Mouse (Mus musculus): Measurements from ENCODE around the gene Slc7a1. TPM values are rescaled to one million over a fixed set of nuclear protein-coding genes. Genes with fewer than 3 reads are reported as not detected.
A peak's percentile ranks its signal among the peaks of the same experiment; 100 is the strongest.

Gene Slc7a1
- polyA plus RNA-seq, 1 experiment from 2014 or later: 24.9 TPM

- no peaks in the 10 kb centered on the region for H3K36me3 ChIP-seq
- 89% methylated on average over 4 of the region's 4 CpGs for WGBS
- H3K27me3 ChIP-seq (ENCODE audit: insufficient read depth, poor library complexity, severe bottlenecking): no peaks in the 10 kb centered on the region
- no peak for DNase-seq (ENCODE audit: low spot score)
- H3K4me1 ChIP-seq: peaks cover 20% of the 10 kb centered on the region
- no peak overlapping the region for H3K27ac ChIP-seq
- no peak overlapping the region for H3K4me3 ChIP-seq
- no peaks in the 10 kb centered on the region for H3K9me3 ChIP-seq
These were observed 12.8 kb upstream of the Slc7a1 start for GRCm38 (mm10) chr5:148412504-148412903.

- Histone ChIP-seq H3K9me3 (no peaks in the 10 kb centered on the region), H3K4me1 (peaks cover 4% of the 10 kb centered on the region; the same call in 1 of the 2 replicates), H3K4me3 (no peak overlapping the region), H3K27ac (no peak overlapping the region), H3K36me3 (no peaks in the 10 kb centered on the region), H3K27me3 (ENCODE audit: insufficient read depth, poor library complexity, severe bottlenecking) (no peaks in the 10 kb centered on the region)
- no peak for DNase-seq (ENCODE audit: low spot score)
- WGBS: 54% methylated on average over 8 of the region's 8 CpGs
These were observed 9.8 kb upstream of the Slc7a1 start for GRCm38 (mm10) chr5:148409465-148409864.

- Histone ChIP-seq H3K9me3 (no peaks in the 10 kb centered on the region), H3K36me3 (no peaks in the 10 kb centered on the region), H3K4me3 (no peak overlapping the region), H3K27me3 (ENCODE audit: insufficient read depth, poor library complexity, severe bottlenecking) (0 out of 2 replicates have a peak, but pooled peaks cover 2% of the 10 kb centered on the region), H3K4me1 (peaks cover 4% of the 10 kb centered on the region; the same call in 1 of the 2 replicates), H3K27ac (no peak overlapping the region)
- 91% methylated on average over 2 of the region's 2 CpGs for WGBS
- no peak for DNase-seq (ENCODE audit: low spot score)
These were observed 7.2 kb upstream of the Slc7a1 start for GRCm38 (mm10) chr5:148406913-148407312.

GRCm38 (mm10) chr5:148404548-148404947 lies 4.8 kb upstream of the Slc7a1 start:
- no peak for DNase-seq (ENCODE audit: low spot score)
- H3K27me3 ChIP-seq (ENCODE audit: insufficient read depth, poor library complexity, severe bottlenecking): peaks cover 10% of the 10 kb centered on the region; the same call in 1 of the 2 replicates
- no peaks in the 10 kb centered on the region for H3K9me3 ChIP-seq
- peaks cover 4% of the 10 kb centered on the region; the same call in 1 of the 2 replicates for H3K4me1 ChIP-seq
- H3K4me3 ChIP-seq: no peak overlapping the region
- 90% methylated on average over 7 of the region's 7 CpGs for WGBS
- H3K27ac ChIP-seq: no peak overlapping the region
- H3K36me3 ChIP-seq: no peaks in the 10 kb centered on the region

- 60% methylated on average over 4 of the region's 4 CpGs for WGBS
- H3K9me3 ChIP-seq: no peaks in the 10 kb centered on the region
- peaks cover 9% of the 10 kb centered on the region; the same call in 1 of the 2 replicates for H3K4me1 ChIP-seq
- no peaks in the 10 kb centered on the region for H3K36me3 ChIP-seq
- no peak overlapping the region for H3K27ac ChIP-seq
- no peak for DNase-seq (ENCODE audit: low spot score)
- peaks cover 10% of the 10 kb centered on the region; the same call in 1 of the 2 replicates for H3K27me3 ChIP-seq (ENCODE audit: insufficient read depth, poor library complexity, severe bottlenecking)
- no peak overlapping the region for H3K4me3 ChIP-seq
These were observed 2.9 kb upstream of the Slc7a1 start for GRCm38 (mm10) chr5:148402641-148403040.

- 2% methylated on average over 58 of the region's 58 CpGs for WGBS
- Histone ChIP-seq H3K27ac (peak overlapping the region; percentile 90), H3K4me3 (peak overlapping the region; percentile 77), H3K4me1 (peaks cover 12% of the 10 kb centered on the region), H3K9me3 (no peaks in the 10 kb centered on the region), H3K27me3 (ENCODE audit: insufficient read depth, poor library complexity, severe bottlenecking) (peaks cover 10% of the 10 kb centered on the region; the same call in 1 of the 2 replicates), H3K36me3 (peaks cover 14% of the 10 kb centered on the region; the same call in 1 of the 2 replicates)
- peak; percentile 85 for DNase-seq (ENCODE audit: low spot score)
These were observed 691 bp downstream of the Slc7a1 start for GRCm38 (mm10) chr5:148398766-148399659.

GRCm38 (mm10) chr5:148398451-148398765 lies 1.3 kb downstream of the Slc7a1 start:
- WGBS: 56% methylated on average over 6 of the region's 6 CpGs

GRCm38 (mm10) chr5:148397911-148398310 lies 1.8 kb downstream of the Slc7a1 start:
- DNase-seq (ENCODE audit: low spot score): no peak
- peak overlapping the region; percentile 77 for H3K4me3 ChIP-seq
- H3K27me3 ChIP-seq (ENCODE audit: insufficient read depth, poor library complexity, severe bottlenecking): peaks cover 10% of the 10 kb centered on the region; the same call in 1 of the 2 replicates
- no peak overlapping the region for H3K27ac ChIP-seq
- 71% methylated on average over 5 of the region's 5 CpGs for WGBS
- peaks cover 24% of the 10 kb centered on the region for H3K36me3 ChIP-seq
- H3K9me3 ChIP-seq: no peaks in the 10 kb centered on the region
- peaks cover 12% of the 10 kb centered on the region for H3K4me1 ChIP-seq

More at GRCm38 (mm10) chr5:148398451-148398765, 1.3 kb downstream of the Slc7a1 start:
- Histone ChIP-seq H3K4me1 (peaks cover 12% of the 10 kb centered on the region), H3K4me3 (peak overlapping the region; percentile 77), H3K36me3 (peaks cover 20% of the 10 kb centered on the region; the same call in 1 of the 2 replicates), H3K27me3 (ENCODE audit: insufficient read depth, poor library complexity, severe bottlenecking) (peaks cover 10% of the 10 kb centered on the region; the same call in 1 of the 2 replicates), H3K27ac (peak overlapping the region; percentile 90; the same call in 1 of the 2 replicates), H3K9me3 (no peaks in the 10 kb centered on the region)
- no peak for DNase-seq (ENCODE audit: low spot score)

GRCm38 (mm10) chr5:148397418-148397817 lies 2.3 kb downstream of the Slc7a1 start:
- no peak overlapping the region for H3K4me3 ChIP-seq
- H3K9me3 ChIP-seq: no peaks in the 10 kb centered on the region
- peaks cover 10% of the 10 kb centered on the region; the same call in 1 of the 2 replicates for H3K27me3 ChIP-seq (ENCODE audit: insufficient read depth, poor library complexity, severe bottlenecking)
- H3K4me1 ChIP-seq: peaks cover 12% of the 10 kb centered on the region
- 85% methylated on average over 4 of the region's 4 CpGs for WGBS
- peaks cover 27% of the 10 kb centered on the region for H3K36me3 ChIP-seq
- DNase-seq (ENCODE audit: low spot score): no peak
- no peak overlapping the region for H3K27ac ChIP-seq

GRCm38 (mm10) chr5:148393316-148393715 lies 6.4 kb downstream of the Slc7a1 start:
- H3K27me3 ChIP-seq (ENCODE audit: insufficient read depth, poor library complexity, severe bottlenecking): no peaks in the 10 kb centered on the region
- peaks cover 21% of the 10 kb centered on the region for H3K4me1 ChIP-seq
- DNase-seq (ENCODE audit: low spot score): no peak
- 90% methylated on average over 8 of the region's 8 CpGs for WGBS
- H3K4me3 ChIP-seq: no peak overlapping the region
- no peaks in the 10 kb centered on the region for H3K9me3 ChIP-seq
- no peak overlapping the region for H3K27ac ChIP-seq
- H3K36me3 ChIP-seq: peaks cover 33% of the 10 kb centered on the region

GRCm38 (mm10) chr5:148392831-148393230 lies 6.9 kb downstream of the Slc7a1 start:
- peaks cover 34% of the 10 kb centered on the region for H3K36me3 ChIP-seq
- WGBS: 86% methylated on average over 6 of the region's 6 CpGs
- H3K27ac ChIP-seq: no peak overlapping the region
- peaks cover 19% of the 10 kb centered on the region for H3K4me1 ChIP-seq
- H3K4me3 ChIP-seq: no peak overlapping the region
- H3K9me3 ChIP-seq: no peaks in the 10 kb centered on the region
- no peak for DNase-seq (ENCODE audit: low spot score)
- no peaks in the 10 kb centered on the region for H3K27me3 ChIP-seq (ENCODE audit: insufficient read depth, poor library complexity, severe bottlenecking)

GRCm38 (mm10) chr5:148389007-148389970 lies 10.4 kb downstream of the Slc7a1 start:
- no peaks in the 10 kb centered on the region for H3K9me3 ChIP-seq
- no peaks in the 10 kb centered on the region for H3K27me3 ChIP-seq (ENCODE audit: insufficient read depth, poor library complexity, severe bottlenecking)
- peaks cover 24% of the 10 kb centered on the region for H3K36me3 ChIP-seq
- no peak overlapping the region for H3K4me3 ChIP-seq
- no peak for DNase-seq (ENCODE audit: low spot score)
- no peak overlapping the region for H3K27ac ChIP-seq
- WGBS: 83% methylated on average over 15 of the region's 15 CpGs
- peaks cover 32% of the 10 kb centered on the region for H3K4me1 ChIP-seq

All from heart, embryonic 10.5 days (tissue).